Mouse (Mus musculus): Measurements from ENCODE around the gene Keg1.

GRCm38 (mm10) chr19:12695590-12695989 is at the start of gene Keg1:
- TF ChIP-seq TAL1 (IDR thresholded peaks at IDR 0.05; ENCODE audit: low read length) (no peak), GATA1 (IDR thresholded peaks at IDR 0.05; ENCODE audit: low read length) (no peak)

Measured in erythroblast, embryonic 14.5 days (primary cell).